Mouse (Mus musculus) layer of hippocampus, adult 11-12 months (tissue): Measurements from ENCODE around the gene Dmac1.
"Not testable (repeated sequence)": the region's sequence is repeated elsewhere in the genome, so short reads cannot be mapped to it uniquely, and the experiment has no call there.

Experiments
- DNase-seq: peaks from one replicate; pipeline ENCODE4 v3.0.0; 2022; ENCODE audit warnings: low spot score

The Dmac1 gene

GRCm38 (mm10) chr4:75278197-75279175 lies at the start of gene Dmac1:
Gene Dmac1, minus strand, starts transcription at chr4:75278305.
- DNase-seq = peak; percentile 96

- no peak for DNase-seq
These were observed 37.3 kb upstream of the Dmac1 start for GRCm38 (mm10) chr4:75315431-75315830.

GRCm38 (mm10) chr4:75315007-75315406 lies 36.9 kb upstream of the Dmac1 start:
- DNase-seq = no peak

- DNase-seq = no peak
These were observed 33.8 kb upstream of the Dmac1 start for GRCm38 (mm10) chr4:75311918-75312317.

- DNase-seq = no peak
These were observed 33.2 kb upstream of the Dmac1 start for GRCm38 (mm10) chr4:75311305-75311704.

- no peak for DNase-seq
These were observed 22.3 kb upstream of the Dmac1 start for GRCm38 (mm10) chr4:75300205-75300972.

- no peak for DNase-seq
These were observed 14.2 kb upstream of the Dmac1 start for GRCm38 (mm10) chr4:75292315-75292714.

GRCm38 (mm10) chr4:75291142-75291541 lies 13.0 kb upstream of the Dmac1 start:
- DNase-seq = no peak

GRCm38 (mm10) chr4:75277467-75278196 lies 473 bp downstream of the Dmac1 start:
- DNase-seq = no peak

GRCm38 (mm10) chr4:75275737-75276136 lies 2.4 kb downstream of the Dmac1 start:
- no peak for DNase-seq

- DNase-seq = no peak
These were observed 10.2 kb downstream of the Dmac1 start for GRCm38 (mm10) chr4:75267866-75268265.

- no peak for DNase-seq
These were observed 11.1 kb downstream of the Dmac1 start for GRCm38 (mm10) chr4:75266773-75267550.

- DNase-seq = no peak
These were observed 13.9 kb downstream of the Dmac1 start for GRCm38 (mm10) chr4:75264219-75264618.

GRCm38 (mm10) chr4:75263556-75264129 lies 14.5 kb downstream of the Dmac1 start:
- DNase-seq = peak; percentile 10

GRCm38 (mm10) chr4:75262423-75262822 lies 15.7 kb downstream of the Dmac1 start:
- DNase-seq = peak; percentile 46

- no peak for DNase-seq
These were observed 17.9 kb downstream of the Dmac1 start for GRCm38 (mm10) chr4:75260156-75260555.

GRCm38 (mm10) chr4:75259447-75259846 lies 18.7 kb downstream of the Dmac1 start:
- DNase-seq = no peak

GRCm38 (mm10) chr4:75234602-75235001 lies 43.5 kb downstream of the Dmac1 start:
- DNase-seq = not testable (repeated sequence)
